Mouse (Mus musculus) gastrocnemius, adult 18-20 months (tissue): ENCODE measurements at regions not wholly inside any gene's neighbourhood (a gene's known extent, or its start where the extent isn't known, plus 50 kb on each side); places are given as distances from the start of the nearest gene placed in this dataset.
A peak's percentile ranks its signal among the peaks of the same experiment; 100 is the strongest.

Experiments
- DNase-seq: peaks from one replicate; pipeline ENCODE4 v3.0.0; 2021; ENCODE audit warnings: low spot score

DNA sequence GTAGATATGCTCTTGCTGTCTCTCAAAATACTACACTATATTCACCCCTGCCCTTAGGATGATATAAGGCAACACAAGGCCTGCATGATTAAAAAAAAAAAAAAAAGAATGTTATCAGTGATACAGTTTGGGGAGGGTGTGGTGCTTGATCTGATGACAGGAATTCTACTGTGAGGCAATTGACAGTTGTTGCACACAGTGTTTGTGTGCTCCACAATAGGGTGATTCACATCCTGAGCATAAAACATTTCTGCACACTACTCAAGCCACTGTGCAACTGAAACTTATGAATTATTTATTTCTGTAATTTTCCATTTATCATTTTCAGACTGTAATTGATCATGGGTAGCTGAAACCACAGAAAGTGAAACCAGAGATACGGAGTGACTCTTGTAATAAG lies 277.2 kb upstream of the Adgrl4 start:
- DNase-seq, result no peak

DNA sequence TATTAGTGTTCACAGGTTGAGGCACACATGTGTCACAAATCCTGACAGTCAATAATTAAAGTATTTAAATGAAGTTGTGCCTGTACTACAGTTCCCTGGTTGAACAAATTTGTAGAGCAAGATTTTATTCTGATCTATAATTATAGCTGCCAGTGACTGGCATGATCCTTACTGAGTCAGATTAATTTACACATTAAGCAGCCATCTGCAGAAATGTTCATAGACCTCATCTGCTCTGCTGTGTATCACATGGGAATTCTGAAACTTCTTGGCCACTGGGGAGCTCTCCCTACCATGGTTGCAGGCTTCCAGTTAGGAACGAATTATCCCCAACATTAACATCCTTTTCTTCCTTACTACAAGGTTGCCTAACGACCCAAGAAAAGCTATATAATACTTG lies 255.6 kb upstream of the Adgrl4 start:
- DNase-seq, result no peak

DNA sequence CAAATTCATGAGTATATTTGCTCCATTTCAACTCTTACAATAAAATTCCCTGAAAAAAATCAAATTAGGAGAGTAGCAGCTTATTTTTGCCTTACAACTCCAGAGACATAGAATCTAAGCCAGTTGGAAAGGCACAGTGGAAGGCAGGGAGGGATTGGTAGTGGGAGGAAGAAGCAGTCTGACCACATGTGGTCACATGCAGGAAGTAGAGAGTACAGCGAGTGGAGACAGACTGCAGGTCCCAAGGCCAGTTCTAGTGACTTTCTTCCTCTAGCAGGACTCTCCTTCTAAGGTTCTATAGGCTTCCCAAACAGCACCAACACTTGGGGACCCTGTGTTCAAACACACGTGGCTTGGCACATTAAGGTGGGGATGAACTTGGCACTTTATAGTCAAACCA lies 245.6 kb upstream of the Adgrl4 start:
- DNase-seq, result no peak

DNA sequence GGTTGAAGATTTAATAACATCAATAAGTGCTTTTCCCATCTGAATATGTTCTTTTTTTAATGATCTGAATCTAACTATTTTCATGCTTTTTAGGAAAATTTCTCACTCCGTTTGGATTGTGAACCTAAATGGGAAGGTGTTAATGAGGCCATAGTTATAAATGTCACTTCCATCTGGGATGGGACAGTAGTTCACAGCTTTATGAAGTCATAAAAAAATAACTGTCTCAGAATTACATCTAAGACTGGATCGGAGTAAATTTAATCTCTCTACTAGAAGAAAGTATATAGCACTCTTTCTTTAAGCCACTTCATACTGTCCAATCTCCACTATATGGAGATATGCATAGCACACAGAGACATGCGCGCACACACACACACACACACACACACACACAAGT lies 226.7 kb upstream of the Adgrl4 start:
- no peak for DNase-seq

DNA sequence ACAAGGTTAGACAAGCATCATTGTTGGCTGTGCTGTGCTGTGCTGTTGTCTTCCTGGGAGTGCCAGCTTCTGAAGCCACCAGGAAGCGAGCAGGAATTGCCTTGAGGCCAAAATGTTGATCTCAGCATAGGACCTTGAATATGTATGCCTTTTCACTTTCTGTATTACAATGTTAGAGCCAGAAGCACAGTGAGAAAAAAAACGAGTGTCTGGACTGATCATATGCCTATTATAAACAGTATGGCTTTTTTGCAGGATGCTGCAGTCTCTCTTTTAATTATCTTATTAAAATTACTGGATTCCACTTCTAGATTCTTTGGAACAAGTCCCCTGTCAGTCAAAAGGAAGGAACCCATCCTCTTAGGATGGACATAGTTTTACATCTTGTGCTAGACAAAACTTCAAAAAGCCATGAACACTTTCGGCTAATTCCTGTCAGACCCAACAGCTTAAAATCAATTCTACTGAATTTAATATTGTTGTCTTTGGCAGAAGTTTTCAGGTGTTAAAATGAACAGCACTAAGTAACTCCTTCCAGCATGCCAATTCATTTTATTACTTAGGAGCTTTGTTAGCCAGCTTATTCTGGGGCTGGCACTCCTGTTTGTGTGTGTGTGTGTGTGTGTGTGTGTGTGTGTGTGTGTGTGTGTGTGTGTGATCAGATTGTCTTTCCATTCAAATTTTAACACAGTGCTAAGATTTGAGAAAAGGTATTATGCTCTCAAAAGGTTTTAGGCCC lies 220.8 kb upstream of the Adgrl4 start:
- no peak for DNase-seq

DNA sequence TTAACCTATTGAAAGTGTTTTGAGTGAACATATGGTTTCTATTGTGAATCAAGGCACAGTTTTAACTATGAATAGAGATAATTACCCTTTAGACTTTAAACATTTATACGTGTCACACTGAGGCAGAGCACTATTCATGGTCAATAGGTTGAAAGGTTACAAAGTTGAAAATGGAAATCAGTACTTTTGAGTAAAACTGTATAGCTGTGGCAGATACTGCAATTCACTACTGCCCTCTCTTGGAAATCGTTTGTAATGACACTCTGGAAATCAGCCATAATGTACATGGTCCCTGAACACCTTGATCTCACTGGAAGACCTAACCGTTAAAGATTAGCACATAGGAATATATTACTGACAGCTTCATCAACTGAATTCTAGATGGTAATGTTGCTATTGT lies 215.3 kb upstream of the Adgrl4 start:
- no peak for DNase-seq

DNA sequence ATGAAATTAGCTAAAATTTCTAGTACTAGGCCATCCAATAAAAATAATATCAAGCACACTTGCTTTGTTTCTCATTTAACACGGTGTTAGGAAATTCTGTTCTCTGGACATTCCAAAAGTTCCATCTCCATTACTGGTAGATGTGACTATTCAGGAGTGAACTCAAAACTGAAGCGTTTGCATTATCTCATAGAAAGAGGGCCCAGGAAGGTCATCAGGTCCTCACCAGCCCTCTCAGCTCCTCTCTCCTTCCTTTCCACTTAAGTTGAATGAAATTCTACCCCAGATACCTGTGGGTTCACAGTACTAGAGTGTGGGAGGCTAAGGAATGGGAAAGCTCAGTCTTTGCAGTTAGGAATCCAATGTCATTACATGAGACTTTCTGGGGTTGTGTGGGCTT lies 185.2 kb upstream of the Adgrl4 start:
- no peak for DNase-seq

DNA sequence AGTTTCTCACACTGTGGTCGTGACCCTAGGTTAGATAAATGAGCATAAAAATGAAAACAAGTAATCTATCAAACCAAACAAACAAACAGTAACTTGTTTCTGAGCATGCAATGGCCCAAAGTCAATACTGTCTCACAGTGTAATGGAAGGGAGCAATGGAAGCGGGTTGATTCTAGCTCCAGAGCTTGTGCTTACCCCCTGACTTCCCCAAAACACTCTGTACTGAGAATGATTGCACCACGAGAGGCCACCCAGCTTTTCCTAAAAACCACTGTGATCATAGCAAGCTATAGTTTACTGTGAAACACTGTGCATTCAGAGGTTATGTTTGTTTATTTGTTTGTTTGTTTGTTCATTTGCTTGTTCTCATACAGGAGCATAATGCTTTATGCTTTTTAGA lies 174.9 kb upstream of the Adgrl4 start:
- no peak for DNase-seq

DNA sequence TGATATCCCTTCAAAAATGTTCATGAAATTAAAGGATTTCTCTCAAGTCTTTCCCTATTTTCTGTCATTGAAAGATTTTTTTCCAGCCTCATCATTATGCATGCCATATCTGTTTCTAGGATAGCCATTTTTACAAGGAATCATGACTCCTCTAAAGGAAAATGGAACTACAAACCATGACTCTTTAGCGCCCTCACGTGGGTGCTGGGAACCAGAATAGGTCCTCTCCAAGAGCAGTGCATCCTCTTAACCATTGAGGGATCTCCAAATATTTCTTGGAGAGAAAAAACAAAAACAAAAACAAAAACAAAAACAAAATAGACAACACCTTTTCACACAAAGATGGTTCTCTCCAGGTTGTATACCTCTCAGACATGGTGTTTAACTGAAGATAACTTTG lies 172.0 kb upstream of the Adgrl4 start:
- DNase-seq, result no peak

DNA sequence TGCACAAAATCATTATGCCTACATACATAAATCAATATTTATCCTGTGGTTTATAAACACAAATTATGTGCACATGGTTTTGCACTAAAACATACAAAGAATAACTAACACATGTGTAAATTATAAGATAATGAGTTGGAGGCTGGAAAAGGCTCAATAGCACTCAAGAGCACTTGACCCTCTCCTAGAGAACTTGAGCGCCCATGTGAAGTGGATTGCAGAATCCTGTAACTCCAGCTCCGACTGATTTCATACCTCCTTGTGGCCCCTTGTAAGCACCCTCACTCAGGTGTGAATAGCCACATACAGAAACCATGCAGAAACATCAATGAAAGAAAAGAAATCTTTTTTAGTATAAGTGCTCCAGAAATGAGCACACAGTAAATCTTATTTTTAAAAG lies 168.2 kb upstream of the Adgrl4 start:
- no peak for DNase-seq

DNA sequence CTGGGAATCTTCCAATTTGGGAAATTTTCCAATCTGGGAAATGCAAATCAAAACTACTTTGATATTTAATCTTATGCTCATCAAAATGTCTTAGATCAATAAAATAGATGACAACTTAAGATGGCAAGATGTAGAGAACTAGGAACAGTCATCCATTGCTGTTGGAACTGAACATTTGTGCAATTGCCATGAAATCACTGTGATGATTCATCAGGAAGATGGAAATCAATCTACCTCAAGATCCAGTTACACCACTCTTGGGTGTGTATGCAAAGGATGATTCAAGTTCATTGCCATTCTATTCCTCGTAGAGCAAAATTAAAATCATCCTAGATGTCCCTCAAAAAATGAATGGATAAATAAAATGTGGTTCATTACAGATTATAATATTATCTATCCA lies 153.9 kb upstream of the Adgrl4 start:
- DNase-seq, result no peak

DNA sequence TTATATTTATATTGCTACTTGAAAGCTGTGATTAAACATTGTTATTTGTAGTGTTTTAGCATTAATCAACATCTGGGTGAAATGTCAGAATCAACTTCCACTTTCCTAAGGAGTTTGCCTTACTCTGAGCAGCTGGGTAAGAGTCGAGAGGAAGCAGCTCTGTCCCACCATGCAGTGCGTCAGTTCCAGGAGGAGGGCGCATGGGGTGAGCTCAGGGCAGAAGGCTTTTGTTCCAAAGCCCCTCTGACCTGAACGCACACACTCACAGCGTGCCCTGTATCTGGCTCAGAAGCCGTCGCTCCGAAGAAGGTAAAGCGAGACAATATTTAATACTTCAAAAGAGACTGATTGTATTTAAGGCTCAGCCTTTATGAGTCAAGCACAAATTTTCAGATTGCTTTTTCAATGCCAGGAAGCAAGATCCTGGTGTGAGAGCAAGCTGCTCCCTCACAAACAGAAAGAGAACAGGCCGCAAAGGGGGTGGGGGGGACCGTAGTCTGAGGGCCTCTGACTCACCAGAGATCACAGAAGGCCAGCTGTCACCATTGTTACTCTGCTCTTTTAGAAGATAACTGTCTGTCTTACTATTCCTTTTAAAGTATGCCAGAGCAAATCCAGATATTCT lies 143.6 kb upstream of the Adgrl4 start:
- DNase-seq, result no peak

DNA sequence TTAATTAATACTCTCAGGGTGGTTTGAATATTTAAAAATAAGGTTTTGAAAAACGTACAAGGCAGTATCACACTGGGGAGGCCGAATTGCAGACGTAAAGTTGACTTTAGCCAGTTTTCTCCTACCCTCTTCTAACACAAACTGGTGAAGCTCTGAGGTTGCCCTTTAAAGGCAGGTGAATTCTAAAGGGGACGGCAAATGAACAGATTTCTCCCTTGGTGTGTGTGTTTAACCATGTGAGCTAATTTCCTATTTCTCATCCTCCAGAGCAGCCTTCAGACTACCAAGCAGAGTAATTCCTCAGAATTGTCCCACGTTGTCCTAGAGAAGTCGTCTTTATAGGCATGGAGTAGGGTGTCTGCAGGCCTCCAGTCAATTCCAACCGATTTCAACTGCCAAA lies 143.1 kb upstream of the Adgrl4 start:
- DNase-seq, result no peak

DNA sequence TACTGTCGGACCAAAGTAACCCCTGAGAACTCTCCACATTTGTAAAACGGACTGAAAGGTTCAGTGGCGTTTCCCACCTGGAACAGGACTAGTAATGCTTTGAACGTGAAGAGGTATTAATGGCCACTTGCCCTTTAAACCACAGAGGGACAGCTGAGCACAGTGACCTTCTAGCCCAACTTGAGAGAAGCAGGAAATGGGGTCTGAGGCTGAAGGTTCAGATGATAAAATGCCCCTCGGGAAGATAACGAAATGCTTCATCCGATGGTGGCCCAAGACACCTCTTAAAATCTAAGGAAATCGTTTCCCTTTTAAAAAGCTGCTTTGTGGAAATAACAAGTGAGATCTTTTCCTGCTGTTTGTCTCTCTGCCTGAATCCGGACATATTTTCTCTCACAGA lies 142.7 kb upstream of the Adgrl4 start:
- no peak for DNase-seq

DNA sequence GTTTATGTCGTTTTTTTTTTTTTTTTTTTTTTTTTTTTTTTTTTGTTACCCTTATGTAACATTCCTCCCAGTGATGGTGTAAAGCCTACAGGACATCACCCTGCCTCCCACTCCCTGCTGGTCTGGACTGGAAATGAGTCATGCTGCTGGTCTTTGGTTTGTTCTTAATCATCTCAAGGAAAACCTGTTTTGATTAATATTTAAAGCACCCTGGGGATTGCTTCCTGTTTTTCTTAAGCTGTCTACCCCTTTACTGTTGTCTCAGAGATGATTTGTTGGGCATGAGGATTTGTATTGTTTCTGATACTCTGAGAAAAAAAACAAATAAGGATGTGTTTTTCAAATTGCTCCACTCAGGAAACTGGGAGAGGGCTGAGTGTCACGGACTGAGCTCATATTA lies 139.4 kb upstream of the Adgrl4 start:
- DNase-seq, result no peak

DNA sequence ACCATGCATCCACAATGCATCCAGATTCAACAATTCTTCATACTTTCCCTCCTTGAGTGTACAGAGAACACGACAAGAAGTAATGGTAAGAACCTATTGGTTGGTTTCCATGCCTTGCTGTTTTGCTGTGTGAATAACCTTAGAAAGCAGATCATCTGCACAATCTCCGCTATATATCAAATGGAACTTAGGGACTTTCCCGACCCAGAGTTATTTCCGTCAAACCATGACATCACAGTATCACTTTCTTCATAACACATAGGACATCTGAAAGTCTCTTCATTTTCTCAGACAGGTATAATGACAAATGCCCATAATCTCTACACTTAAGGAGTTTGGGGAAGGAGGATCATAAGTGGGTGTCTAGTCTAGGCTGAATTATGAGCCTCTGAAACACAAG lies 132.3 kb upstream of the Adgrl4 start:
- no peak for DNase-seq

DNA sequence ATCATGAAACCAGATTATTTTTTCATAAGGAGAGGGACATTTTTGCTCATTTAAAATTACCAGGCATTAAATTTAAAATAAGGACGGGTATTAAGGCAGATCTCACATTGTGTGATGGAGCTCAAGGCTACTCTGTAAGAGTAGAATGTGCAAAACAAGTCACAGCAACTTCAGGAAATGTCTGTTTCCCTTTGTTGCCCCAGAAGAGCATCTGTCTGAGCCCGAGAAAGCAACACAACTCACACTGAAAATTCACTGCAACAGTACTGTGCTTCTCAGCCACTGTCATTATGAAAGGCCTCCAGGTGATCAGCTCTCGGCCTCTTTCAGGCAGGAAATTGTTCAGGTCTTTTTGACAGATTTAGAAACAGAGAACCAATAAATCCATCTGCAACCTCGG lies 129.7 kb upstream of the Adgrl4 start:
- no peak for DNase-seq

DNA sequence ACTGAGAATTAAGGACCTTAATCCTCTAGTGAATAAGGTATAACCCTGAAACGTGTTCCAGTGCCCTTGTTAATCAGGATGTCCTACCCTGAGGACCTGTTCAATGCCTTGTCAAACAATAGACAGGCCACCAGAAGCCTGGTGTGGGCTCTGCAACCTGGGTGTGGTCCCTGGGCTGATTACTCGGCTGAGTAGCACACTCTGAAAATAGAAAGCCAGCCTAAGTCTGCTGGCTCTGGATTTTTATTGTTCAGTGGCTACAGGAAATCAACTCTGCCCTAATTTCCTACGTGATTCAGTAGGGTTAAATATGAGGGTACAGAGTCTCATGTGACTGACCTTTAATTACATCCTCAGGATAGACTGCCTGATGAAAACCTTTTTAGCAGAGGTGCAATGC lies 113.9 kb upstream of the Adgrl4 start:
- DNase-seq, result peak; percentile 15

DNA sequence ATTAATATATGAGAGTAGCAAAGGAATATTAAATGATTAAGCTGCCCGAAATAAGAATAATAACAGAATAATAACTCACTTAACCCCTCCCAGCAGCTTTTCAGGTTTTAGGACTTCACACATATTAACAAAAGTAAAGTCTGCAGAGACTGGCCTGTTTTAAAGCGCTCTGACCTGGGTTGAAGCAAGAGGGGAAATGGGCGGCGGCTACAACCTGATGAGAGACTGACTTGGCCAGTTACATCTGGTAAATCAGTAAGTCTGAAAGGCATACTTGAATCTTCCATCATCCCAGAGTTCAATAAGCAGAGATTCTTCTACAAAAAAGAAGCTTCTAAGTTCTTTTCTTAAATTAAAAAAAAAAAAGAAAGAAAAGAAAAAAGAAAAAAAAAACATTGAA lies 107.9 kb upstream of the Adgrl4 start:
- DNase-seq, result no peak

DNA sequence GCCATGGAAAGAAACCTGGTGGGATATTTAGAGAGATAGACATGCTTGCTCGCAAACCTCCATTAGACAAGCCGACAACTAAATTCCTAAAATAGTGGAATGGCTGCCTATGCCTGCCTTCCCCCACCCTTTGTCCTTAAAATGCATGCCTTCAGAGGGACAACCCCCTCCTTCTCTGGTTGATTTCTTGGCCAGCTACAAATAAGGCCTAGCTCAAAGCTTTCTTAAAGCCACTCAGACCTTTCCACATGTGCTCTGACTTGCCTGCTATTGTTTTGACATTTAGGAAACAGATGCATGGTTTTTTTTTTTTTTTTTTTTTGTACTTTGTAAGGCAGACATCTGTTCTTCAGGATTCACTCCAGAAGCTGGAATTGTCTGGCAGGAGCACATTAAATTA lies 105.8 kb upstream of the Adgrl4 start:
- no peak for DNase-seq

DNA sequence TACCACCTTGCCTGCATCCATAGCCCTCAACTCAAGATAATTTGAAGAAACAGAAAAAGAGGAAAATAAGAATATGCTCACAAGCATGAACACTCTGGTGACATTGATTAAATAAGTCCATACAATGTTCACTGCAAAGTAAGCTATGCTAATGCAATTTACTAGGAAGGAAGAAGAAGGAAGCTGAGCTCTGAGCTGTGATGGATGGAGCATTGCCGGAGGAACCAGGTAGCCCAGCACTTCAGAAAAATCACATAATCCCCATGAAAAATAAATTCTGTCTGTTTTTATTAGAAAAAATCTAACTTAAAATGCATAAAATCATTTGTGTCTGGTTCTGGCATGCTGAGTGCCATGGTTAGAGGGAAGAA lies 105.4 kb upstream of the Adgrl4 start:
- DNase-seq, result no peak

DNA sequence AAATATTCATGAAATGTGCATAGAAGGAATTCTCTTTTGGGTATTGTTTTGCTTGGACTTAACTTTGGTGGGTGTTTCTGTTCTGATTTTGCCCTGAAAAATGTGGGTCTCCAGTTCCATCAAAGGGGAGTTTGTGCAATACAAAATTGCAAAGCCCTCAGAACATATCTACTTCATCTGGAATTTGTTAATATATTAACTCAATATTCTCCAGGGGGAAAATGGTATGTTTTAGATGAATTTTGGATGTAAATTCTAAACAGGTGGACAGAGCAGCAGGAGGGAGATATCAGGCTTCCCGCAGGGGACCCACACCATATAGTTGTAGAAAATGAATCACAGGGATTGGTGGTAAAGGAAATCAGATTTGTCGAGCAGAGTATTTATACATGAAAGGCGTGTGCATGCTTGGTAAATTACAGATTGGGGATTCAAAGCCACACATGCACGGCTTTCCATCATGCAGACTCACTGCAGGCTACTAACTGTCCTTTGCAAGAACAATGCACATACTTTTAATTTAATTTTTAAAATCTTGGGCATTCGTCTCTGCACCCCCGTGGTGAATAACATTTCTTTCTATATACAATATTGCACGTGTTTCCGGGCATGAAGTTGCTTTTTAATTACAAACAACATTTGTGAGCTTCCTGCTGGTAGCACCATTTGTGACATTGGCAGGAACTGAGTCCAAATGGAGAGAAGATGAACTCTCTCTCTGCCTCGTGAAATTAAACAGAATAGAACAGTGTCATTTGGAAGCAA lies 104.8 kb upstream of the Adgrl4 start:
- DNase-seq, result no peak

DNA sequence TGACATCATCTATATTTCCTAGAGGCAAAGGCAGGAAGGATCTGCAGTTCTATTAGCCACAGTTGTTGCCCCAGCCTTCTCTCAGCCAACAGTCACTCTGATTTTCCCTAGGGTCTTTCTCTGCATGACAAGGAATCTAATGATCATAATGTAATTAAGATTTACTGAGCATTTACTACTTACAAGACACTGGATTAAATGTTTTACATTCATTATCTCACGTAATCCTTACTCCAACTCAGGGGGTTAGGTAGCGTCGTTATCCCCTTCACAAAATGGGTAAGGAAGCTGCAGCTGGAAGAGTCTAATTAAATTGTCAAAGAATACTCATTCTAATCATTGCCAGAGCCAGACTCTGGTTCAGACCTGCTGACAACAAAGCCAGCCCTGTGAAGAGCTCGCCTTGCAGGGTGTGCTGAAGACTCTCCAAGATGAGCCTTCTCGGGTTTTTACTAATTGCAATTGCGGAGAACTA lies 103.8 kb upstream of the Adgrl4 start:
- DNase-seq, result no peak
